Mouse (Mus musculus) forebrain, embryonic 12.5 days (tissue): Measurements from ENCODE around the gene Ankrd37. TPM values are rescaled to one million over a fixed set of nuclear protein-coding genes. Genes with fewer than 3 reads are reported as not detected.

Experiments used
- ATAC-seq: fragments of 200-750 bp; cut with Nextera tagmentation; 2 replicates; pipeline ENCODE4 v1.8.0; 2017; ENCODE audit warnings: moderate TSS enrichment; ENCODE audit not compliant: low FRiP score
- H3K27ac ChIP-seq: fragments of 300-500 bp; sonication (generic); 2 replicates; pipeline ENCODE4 v1.5.1; 2016; ENCODE audit warnings: mild to moderate bottlenecking
- H3K27me3 ChIP-seq: fragments of 300-500 bp; sonication (generic); 2 replicates; pipeline ENCODE4 v1.6.1; 2016; ENCODE audit warnings: mild to moderate bottlenecking
- H3K36me3 ChIP-seq: fragments of 300-500 bp; sonication (generic); replicated peaks from 2 replicates; pipeline ENCODE4 v1.6.1; 2016; ENCODE audit warnings: mild to moderate bottlenecking
- H3K4me1 ChIP-seq: fragments of 300-500 bp; sonication (generic); 2 replicates; pipeline ENCODE4 v1.6.1; 2016
- H3K4me2 ChIP-seq: fragments of 300-500 bp; sonication (generic); 2 replicates; pipeline ENCODE4 v1.6.1; 2016; ENCODE audit warnings: mild to moderate bottlenecking, moderate library complexity
- H3K4me3 ChIP-seq: fragments of 300-500 bp; sonication (generic); replicated peaks from 2 replicates; pipeline ENCODE4 v1.5.1; 2016; ENCODE audit warnings: mild to moderate bottlenecking
- H3K9ac ChIP-seq: fragments of 300-500 bp; sonication (generic); 2 replicates; pipeline ENCODE4 v1.6.1; 2016; ENCODE audit warnings: mild to moderate bottlenecking
- H3K9me3 ChIP-seq: fragments of 300-500 bp; sonication (generic); 2 replicates; pipeline ENCODE4 v1.6.1; 2016
- WGBS: fragments of 180-500 bp; shearing (Covaris S2); methylation state at CpG from one replicate; pipeline ENCODE4 v1.1.7; 2016; 5-methylcytosine and 5-hydroxymethylcytosine counted together
- polyA plus RNA-seq: library from polyadenylated mRNA; unstranded; fragments of >200 nt; fragmentation: Nextera tagmentation; extraction: Ambion mirVana; gene quantifications from 2 replicates; pipeline ENCODE4 v1.2.1, GENCODE M21; 2016

Gene Ankrd37
- polyA plus RNA-seq, 1 experiment from 2014 or later: 17.2 TPM

GRCm38 (mm10) chr8:45999138-45999783 is 6.2 kb downstream of the Ankrd37 start, which contains the start of gene Lrp2bp:
Lrp2bp (plus strand) TSS chr8:45999303.
- ATAC-seq: peak; percentile 1; the same call in 1 of the 2 replicates
- 2% methylated on average over 22 of the region's 22 CpGs for WGBS
- Histone ChIP-seq H3K4me3 (peak within 1 kb of the TSS; percentile 52), H3K27me3 (peaks cover 5% of the 10 kb centered on the region; the same call in 1 of the 2 replicates), H3K36me3 (peaks cover 16% of the 10 kb centered on the region), H3K4me1 (peaks cover 11% of the 10 kb centered on the region), H3K9me3 (no peaks in the 10 kb centered on the region), H3K4me2 (peak within 1 kb of the TSS; percentile 83), H3K9ac (peak within 1 kb of the TSS; percentile 79), H3K27ac (peak within 1 kb of the TSS; percentile 97)

DNA sequence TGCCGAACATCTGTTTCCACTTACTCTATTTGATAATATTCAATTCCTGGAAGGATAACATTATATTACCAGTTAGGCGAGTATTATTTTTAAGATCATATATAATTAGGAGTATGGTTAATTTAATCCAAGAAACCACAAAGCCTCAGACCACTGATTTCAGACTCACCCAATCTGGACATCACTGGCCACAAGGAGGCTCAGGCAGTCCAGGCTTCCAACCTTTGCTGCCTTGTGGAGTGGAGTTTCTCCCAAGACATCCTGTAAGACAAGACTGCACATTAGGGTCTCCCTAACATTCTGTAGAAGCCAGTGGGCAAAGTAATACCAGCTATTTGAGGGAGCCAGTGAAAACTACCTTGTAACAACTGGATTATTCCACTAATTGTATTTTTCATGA is 7.3 kb downstream of the Ankrd37 start:
- no peak for ATAC-seq
- Histone ChIP-seq H3K9me3 (no peaks in the 10 kb centered on the region), H3K36me3 (peaks cover 21% of the 10 kb centered on the region), H3K4me3 (no peak overlapping the region), H3K4me2 (no peak overlapping the region), H3K27me3 (peaks cover 5% of the 10 kb centered on the region; the same call in 1 of the 2 replicates), H3K27ac (no peak overlapping the region), H3K9ac (no peak overlapping the region), H3K4me1 (peaks cover 11% of the 10 kb centered on the region)
- 88% methylated on average over 2 of the region's 2 CpGs for WGBS

- no peak overlapping the region for H3K9ac ChIP-seq
- H3K27ac ChIP-seq: no peak overlapping the region
- no peaks in the 10 kb centered on the region for H3K9me3 ChIP-seq
- no peaks in the 10 kb centered on the region for H3K27me3 ChIP-seq
- WGBS: 88% methylated on average over 3 of the region's 3 CpGs
- H3K4me1 ChIP-seq: peaks cover 10% of the 10 kb centered on the region
- no peak overlapping the region for H3K4me2 ChIP-seq
- ATAC-seq: no peak
- peaks cover 21% of the 10 kb centered on the region for H3K36me3 ChIP-seq
- no peak overlapping the region for H3K4me3 ChIP-seq
These were observed 9.9 kb downstream of the Ankrd37 start for GRCm38 (mm10) chr8:45995576-45995975.

DNA sequence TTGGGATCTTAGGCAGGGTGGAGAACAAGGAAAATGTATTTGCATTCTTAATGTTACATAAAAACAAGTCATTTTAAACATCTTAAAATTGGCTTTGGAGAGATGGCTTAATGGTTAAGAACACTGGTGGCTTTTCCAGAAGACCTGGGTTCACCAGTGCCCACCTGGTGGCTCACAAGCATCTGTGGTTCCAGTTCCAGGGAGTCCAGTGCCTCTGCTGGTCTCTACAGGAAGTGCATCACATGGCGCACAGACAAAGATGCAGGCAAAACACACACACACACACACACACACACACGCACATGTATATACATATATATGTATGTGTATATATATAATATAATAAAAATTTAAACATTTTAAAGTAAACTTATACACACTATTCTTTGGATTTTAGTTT is 11.4 kb downstream of the Ankrd37 start:
- no peak overlapping the region for H3K4me2 ChIP-seq
- 94% methylated on average over 2 of the region's 2 CpGs for WGBS
- H3K4me1 ChIP-seq: peaks cover 2% of the 10 kb centered on the region
- H3K36me3 ChIP-seq: peaks cover 21% of the 10 kb centered on the region
- H3K4me3 ChIP-seq: no peak overlapping the region
- ATAC-seq: no peak
- H3K27ac ChIP-seq: no peak overlapping the region
- no peaks in the 10 kb centered on the region for H3K27me3 ChIP-seq
- no peak overlapping the region for H3K9ac ChIP-seq
- no peaks in the 10 kb centered on the region for H3K9me3 ChIP-seq

DNA sequence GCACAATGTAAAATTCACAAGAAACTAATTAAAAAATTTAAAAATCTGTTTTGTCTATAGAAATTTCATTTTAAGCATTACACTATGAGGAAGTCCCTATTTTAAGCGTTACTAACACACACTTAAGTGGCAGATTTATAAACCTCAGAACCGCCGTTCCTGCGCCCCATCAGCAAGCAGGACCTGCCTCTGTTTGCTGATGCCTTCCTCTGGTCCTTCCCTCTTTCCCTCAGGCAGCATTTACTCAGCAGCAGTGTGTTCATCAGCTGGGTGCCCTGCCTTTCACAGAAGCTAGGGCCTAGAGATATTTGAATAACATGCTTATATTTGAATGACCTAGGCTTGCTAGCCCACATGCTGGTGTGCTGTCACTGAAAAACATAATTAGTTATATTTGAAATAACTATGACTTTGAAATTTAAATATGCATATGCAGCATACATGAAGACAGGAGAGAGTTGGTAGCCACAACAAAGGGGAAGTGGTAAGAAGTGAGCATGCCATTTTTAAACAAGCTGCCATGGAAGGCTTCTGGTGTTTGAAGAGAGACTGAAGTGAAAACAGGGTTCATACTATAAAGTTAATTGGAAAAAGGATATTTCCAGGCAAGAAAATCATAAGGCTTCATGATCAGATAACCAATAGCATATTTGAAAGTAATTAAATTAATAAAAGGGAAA is 14.7 kb downstream of the Ankrd37 start:
- Histone ChIP-seq H3K27ac (no peak overlapping the region), H3K9me3 (no peaks in the 10 kb centered on the region), H3K27me3 (no peaks in the 10 kb centered on the region), H3K36me3 (peaks cover 16% of the 10 kb centered on the region), H3K9ac (no peak overlapping the region), H3K4me3 (no peak overlapping the region), H3K4me1 (no peaks in the 10 kb centered on the region), H3K4me2 (no peak overlapping the region)
- no peak for ATAC-seq
- 93% methylated on average over 4 of the region's 4 CpGs for WGBS

DNA sequence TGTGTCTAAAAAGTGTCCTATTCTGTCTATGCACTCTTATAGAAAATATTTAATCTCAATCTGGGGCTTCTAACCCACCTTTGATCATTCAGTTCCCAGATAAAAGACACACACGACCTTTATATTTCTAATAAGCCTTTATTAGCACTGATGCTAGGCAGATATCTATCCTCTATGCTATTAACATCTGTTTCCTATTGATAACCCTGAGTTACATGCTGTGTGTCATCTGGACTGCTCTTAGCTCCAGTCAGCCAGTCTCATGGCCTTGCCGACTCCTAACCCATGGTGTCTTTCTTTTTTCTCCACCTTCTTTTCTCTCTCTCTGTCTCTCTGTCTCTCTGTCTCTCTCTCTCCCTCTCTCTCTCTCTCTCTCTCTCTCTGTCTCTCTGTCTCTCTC is 17.3 kb downstream of the Ankrd37 start:
- no peak for ATAC-seq
- WGBS: 68% methylated on average over 2 of the region's 2 CpGs
- Histone ChIP-seq H3K27me3 (no peaks in the 10 kb centered on the region), H3K4me3 (no peak overlapping the region), H3K36me3 (peaks cover 11% of the 10 kb centered on the region), H3K27ac (no peak overlapping the region), H3K9me3 (no peaks in the 10 kb centered on the region), H3K9ac (no peak overlapping the region), H3K4me1 (no peaks in the 10 kb centered on the region), H3K4me2 (no peak overlapping the region)

DNA sequence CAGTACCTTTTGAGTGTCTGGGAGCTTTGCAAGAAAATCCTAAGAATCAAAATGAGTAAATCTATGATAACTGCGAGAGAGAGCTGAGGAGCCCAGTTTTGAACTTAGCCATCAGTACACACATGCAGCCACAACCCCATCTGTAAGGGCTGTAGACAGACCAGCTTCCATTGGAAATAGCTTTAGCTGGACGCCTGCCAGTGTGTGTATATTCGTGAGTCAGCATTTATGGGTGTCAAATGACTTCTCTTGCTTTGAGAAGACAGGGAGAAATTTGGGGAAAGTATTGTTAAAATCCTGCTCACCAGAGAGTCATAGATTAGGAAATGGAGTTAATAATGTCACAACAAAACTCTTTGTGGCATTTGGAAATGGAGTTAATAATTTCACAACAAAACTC is 18.8 kb downstream of the Ankrd37 start:
- 78% methylated on average over 3 of the region's 3 CpGs for WGBS
- H3K9ac ChIP-seq: no peak overlapping the region
- H3K4me2 ChIP-seq: no peak overlapping the region
- no peak overlapping the region for H3K27ac ChIP-seq
- no peak for ATAC-seq
- H3K4me3 ChIP-seq: no peak overlapping the region
- no peaks in the 10 kb centered on the region for H3K4me1 ChIP-seq
- no peaks in the 10 kb centered on the region for H3K27me3 ChIP-seq
- H3K9me3 ChIP-seq: no peaks in the 10 kb centered on the region
- H3K36me3 ChIP-seq: peaks cover 23% of the 10 kb centered on the region

- 74% methylated on average over 11 of the region's 11 CpGs for WGBS
- 0 out of 2 replicates have a peak, but pooled peaks cover 4% of the 10 kb centered on the region for H3K9me3 ChIP-seq
- H3K9ac ChIP-seq: peak overlapping the region; percentile 50
- no peaks in the 10 kb centered on the region for H3K27me3 ChIP-seq
- peak overlapping the region; percentile 61 for H3K4me3 ChIP-seq
- H3K4me2 ChIP-seq: peak overlapping the region; percentile 71
- ATAC-seq: no peak
- peaks cover 14% of the 10 kb centered on the region for H3K4me1 ChIP-seq
- peaks cover 11% of the 10 kb centered on the region for H3K36me3 ChIP-seq
- H3K27ac ChIP-seq: no peak overlapping the region
These were observed 29.6 kb downstream of the Ankrd37 start for GRCm38 (mm10) chr8:45975837-45976468.

DNA sequence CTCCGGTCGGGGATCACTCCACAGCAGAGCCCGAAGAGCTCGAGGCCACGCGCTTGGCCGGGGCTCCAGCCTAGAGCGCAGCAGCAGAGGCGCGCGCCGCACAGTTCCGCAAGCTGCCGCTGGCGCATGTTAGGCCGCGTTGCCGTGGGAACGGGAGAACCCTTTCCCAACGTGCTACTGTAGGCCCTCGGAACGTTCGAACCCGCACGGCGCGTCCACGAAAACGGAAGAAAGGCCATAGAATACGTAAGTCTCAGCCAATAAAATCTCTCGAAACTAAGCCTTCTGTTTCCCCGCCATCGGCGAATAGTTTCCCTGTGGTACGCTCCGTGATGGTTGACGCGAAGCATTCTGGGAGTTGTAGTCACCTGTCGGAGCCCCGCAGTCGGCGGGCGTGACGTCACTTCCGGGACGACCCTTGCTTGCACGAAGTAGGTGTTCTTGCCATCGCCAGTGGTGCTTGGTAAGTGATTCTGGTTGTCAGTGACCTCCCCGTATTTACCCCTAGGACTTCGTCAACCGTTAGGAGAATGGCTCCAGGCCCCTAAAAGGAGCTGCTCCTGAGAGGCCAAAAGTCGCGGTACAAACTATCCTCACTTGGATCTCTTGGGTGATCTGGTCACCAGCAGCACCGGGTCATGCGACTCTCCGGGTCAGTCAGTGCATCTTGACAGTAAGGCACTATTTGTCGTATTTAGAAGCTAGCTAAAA is 30.2 kb downstream of the Ankrd37 start, which contains the start of the genes 1700029J07Rik and Ufsp2:
Gene 1700029J07Rik (minus strand): TSS at position 127 of the 711 bp plus-strand sequence.
Gene Ufsp2 (plus strand): TSS at position 403 of the 711 bp plus-strand sequence.
- Histone ChIP-seq H3K27ac (peak within 1 kb of the TSS; percentile 74), H3K27me3 (no peaks in the 10 kb centered on the region), H3K4me3 (peak within 1 kb of the TSS; percentile 61), H3K4me1 (peaks cover 14% of the 10 kb centered on the region), H3K36me3 (peaks cover 8% of the 10 kb centered on the region; the same call in 1 of the 2 replicates), H3K9me3 (0 out of 2 replicates have a peak, but pooled peaks cover 4% of the 10 kb centered on the region), H3K4me2 (peak within 1 kb of the TSS; percentile 71), H3K9ac (peak within 1 kb of the TSS; percentile 50)
- under 1% methylated on average over 57 of the region's 57 CpGs for WGBS
- peak; percentile 98 for ATAC-seq

- no peak overlapping the region for H3K4me3 ChIP-seq
- H3K27me3 ChIP-seq: no peaks in the 10 kb centered on the region
- H3K27ac ChIP-seq: no peak overlapping the region
- no peak for ATAC-seq
- WGBS: 65% methylated on average over 8 of the region's 8 CpGs
- peak overlapping the region; percentile 71 for H3K4me2 ChIP-seq
- no peak overlapping the region for H3K9ac ChIP-seq
- H3K9me3 ChIP-seq: 0 out of 2 replicates have a peak, but pooled peaks cover 4% of the 10 kb centered on the region
- H3K4me1 ChIP-seq: peaks cover 14% of the 10 kb centered on the region
- 0 out of 2 replicates have a peak, but pooled peaks cover 8% of the 10 kb centered on the region for H3K36me3 ChIP-seq
These were observed 31.5 kb downstream of the Ankrd37 start for GRCm38 (mm10) chr8:45973988-45974505.

GRCm38 (mm10) chr8:45970894-45971293 is 34.6 kb downstream of the Ankrd37 start:
- Histone ChIP-seq H3K4me1 (peaks cover 9% of the 10 kb centered on the region), H3K36me3 (no peaks in the 10 kb centered on the region), H3K27ac (no peak overlapping the region), H3K9me3 (no peaks in the 10 kb centered on the region), H3K4me3 (no peak overlapping the region), H3K27me3 (no peaks in the 10 kb centered on the region), H3K9ac (no peak overlapping the region), H3K4me2 (no peak overlapping the region)
- WGBS: 95% methylated on average over 12 of the region's 12 CpGs
- no peak for ATAC-seq
